Mouse (Mus musculus): Measurements from ENCODE around the gene Cacng5. TPM values are rescaled to one million over a fixed set of nuclear protein-coding genes. Genes with fewer than 3 reads are reported as not detected.

Cacng5 gene
- under 1 TPM in 1 of 2 experiments, not detected in 1; 0.08 TPM for total RNA-seq (2021)
- long read RNA-seq, experiment 1: 0 reads
- long read RNA-seq, experiment 2: 0 reads

DNA sequence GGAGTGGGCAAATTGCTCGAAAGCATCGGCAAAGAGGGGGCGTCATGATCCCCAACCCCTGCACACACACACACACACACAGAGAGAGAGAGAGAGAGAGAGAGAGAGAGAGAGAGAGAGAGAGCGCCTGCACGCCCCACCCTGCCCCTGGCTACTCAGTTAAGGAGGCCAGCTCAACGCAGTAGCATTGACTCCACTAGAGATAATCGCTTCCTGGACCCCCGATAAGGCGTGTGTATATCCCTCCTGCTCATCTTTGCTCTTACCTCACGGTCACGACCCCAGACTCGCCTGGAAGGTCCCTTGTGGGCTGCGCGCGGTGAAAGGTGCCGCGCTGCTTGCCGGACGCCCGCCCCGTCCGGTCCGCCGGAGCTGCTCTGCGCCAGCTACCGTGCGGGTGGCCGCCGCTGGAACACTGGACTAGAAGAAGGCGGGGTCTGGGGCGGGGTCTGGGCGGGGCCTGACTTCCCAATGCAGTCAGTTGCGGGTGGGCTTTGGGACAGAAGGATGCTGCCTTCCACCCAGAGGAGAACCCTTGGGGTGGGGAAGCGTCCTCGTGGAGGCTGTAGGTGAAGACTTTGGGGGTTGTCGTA, at the start of gene Cacng5:
Gene Cacng5, minus strand, starts transcription at position 422 of the 593 bp plus-strand sequence.
- Histone ChIP-seq H3K4me3 (peak within 1 kb of the TSS; percentile 52), H3K27ac (no peak within 1 kb of the TSS)
- no peak for TF ChIP-seq CTCF (IDR thresholded peaks at IDR 0.05)
- intact Hi-C loops (cut with DNase I): no loop called here
- peak; percentile 21 for DNase-seq

DNA sequence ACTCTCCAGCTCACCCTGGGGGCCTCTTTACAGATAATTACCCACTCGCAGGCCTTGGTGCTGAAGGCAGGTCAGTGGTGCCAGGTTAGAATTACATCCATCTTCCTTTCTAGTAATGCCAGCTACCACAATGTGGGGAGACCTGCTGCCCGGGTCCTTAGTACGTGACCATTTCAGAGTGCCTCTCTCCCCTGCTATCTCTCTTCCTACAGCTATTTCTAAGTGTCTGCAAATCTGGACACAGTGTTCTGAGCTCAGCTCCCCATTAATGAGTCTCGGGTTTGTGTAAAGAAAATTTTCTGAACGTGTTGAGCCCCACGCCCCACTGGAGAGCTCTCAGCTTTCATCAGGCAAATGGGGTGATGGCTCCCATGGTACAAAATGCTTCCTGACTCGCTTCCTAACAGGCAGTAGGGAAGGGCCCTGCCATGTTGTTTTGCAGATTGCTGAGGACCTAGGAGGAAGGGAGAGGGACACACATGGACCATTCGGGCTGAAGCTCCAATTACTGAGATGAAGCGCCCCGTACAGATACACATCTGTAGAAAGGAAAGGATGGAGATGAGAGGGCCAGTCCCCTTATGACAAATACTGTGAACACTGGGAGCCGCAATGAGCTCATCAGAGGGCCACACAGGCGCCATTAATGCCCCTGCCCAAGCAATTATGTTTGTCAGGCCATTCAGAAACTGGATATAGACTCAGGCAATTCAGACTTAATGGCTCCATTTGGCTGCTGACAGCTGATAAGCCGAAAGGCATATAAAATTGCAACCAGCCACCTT, 42.9 kb upstream of the Cacng5 start:
- no peak for TF ChIP-seq CTCF (IDR thresholded peaks at IDR 0.05)
- no peak overlapping the region for H3K4me3 ChIP-seq
- intact Hi-C loops (cut with DNase I): no loop called here

DNA sequence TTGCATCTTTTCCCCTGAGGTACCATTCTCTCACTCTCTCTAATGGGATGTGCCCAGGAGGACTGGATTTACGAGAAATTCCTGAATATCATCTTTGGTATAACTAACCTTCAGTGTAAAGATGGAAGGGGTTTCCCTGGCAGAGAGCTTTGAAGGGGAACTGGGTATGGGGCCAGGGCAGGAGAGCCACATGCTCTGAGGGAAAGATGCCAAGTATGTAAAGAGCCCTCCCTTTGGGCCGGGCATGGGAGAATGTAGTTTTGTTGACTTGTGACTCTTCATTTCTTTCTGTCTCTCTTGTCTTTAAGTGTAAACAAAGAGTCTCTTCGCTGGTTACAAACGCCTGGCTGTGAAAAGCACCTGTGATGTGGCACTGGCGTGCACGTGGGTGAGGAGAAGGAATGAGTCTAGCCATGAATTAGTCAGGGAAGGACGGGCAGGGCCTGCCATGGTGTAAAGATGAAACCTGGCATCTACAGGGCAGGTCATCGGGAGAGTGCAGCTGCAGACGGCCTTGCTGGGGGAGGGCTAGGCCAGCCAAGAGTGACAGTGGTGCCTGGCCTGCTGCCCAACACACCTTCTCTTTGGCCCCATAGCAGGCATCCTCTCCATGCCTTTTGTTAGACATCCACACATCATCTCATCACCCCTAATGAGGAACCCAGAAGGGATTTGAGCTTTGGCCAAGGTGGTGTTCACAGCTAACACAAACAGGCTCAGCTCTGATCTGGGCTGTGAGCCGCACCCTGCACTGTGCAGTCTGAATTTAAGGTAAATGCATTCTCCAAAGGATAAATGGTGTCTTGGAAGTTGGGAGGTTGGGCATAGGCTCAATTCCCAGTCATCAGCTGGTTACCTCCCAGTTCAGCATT, 40.6 kb upstream of the Cacng5 start:
- Histone ChIP-seq H3K27ac (no peak overlapping the region), H3K4me3 (no peak overlapping the region)
- TF ChIP-seq CTCF (IDR thresholded peaks at IDR 0.05): no peak
- no peak for DNase-seq
- intact Hi-C loops (cut with DNase I): no loop called here

More for the DNA sequence above, 42.9 kb upstream of the Cacng5 start:
- no peak for DNase-seq
- no peak overlapping the region for H3K27ac ChIP-seq

DNA sequence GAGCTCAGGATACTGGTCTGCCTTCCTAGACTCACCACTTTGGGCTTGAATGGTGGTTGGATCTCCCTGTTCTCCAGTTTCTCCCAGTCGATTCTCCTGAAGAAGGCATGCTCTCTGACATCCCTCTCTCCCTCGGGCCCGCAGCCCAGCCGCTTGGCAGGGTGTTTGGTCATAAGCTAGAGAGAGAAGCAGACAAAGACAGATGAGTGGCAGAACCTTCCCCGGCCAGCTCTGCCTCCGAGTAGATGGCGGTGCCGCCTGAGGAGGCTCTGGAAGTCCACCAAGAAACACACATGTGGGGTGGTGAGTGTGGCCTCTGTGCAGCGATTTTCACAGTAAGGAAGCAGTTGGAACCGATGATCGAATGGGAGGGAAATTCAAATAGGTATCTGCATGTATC, 36.6 kb upstream of the Cacng5 start:
- H3K4me3 ChIP-seq: no peak overlapping the region
- DNase-seq: no peak
- intact Hi-C loops (cut with DNase I): no loop called here
- H3K27ac ChIP-seq: no peak overlapping the region
- no peak for TF ChIP-seq CTCF (IDR thresholded peaks at IDR 0.05)

DNA sequence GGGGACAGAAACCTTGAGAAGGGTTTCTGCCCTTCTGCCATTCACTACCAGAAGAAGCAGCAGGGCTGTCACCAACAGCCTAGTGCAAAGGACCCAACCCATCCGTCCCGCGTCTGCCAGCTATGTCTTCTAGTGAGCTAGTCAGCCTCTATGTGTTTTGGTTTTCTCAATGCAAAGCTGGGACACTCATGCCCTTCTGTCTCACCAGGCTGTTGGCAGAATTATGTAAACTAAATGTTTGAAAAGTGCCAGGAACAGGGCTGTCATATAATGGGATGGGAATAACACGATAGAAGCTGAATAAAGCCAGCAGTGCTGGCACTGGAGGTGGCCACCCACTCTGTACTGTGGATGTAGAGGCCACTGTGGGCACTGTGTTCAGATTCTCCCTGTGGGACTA, 35.8 kb upstream of the Cacng5 start:
- TF ChIP-seq CTCF (IDR thresholded peaks at IDR 0.05): no peak
- DNase-seq: no peak
- Histone ChIP-seq H3K27ac (peak overlapping the region; percentile 12; the same call in 1 of the 2 replicates), H3K4me3 (no peak overlapping the region)
- intact Hi-C loops (cut with DNase I): no loop called here

DNA sequence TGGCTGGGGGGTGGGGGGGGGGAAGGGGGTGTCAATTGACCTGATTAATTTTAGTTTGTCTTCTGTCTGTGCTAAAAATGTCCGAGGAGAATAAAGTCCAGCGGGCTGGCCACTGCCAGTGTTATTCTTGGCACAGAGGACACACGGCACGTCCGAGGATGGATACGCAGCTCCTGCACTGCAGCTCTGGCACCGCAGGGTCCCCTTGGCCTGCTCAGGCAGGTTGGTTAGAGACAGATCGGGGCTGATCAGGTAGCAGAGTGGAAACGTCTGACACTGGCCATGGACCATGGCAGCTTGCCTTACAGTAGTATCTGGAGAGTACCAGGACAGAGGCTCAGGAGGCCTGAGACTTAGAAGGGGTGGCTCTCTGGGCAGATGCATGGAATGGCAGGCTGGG, 35.4 kb upstream of the Cacng5 start:
- peak overlapping the region; percentile 12; the same call in 1 of the 2 replicates for H3K27ac ChIP-seq

DNA sequence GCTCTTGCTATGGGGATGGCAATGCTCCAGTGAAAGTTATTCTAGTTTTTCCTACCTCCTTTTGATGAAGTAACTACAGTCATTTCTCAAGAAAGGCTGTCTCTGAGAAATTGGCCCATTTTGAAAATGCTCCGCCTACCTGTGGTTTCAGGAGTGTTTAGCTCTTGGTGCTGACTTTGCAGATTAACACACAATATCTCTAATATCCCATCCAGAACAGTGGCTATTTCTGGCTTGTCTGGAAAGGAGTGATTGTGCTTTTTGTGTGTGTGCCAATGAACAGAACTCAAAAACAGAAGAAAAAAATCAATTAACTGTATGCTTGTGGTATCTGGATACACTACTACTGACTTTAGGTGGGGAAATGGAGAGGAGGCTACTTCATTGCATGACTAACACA, 33.1 kb upstream of the Cacng5 start:
- H3K4me3 ChIP-seq: no peak overlapping the region
- intact Hi-C loops (cut with DNase I): no loop called here
- TF ChIP-seq CTCF (IDR thresholded peaks at IDR 0.05): no peak

More for the DNA sequence above, 35.4 kb upstream of the Cacng5 start:
- TF ChIP-seq CTCF (IDR thresholded peaks at IDR 0.05): no peak
- intact Hi-C loops (cut with DNase I): no loop called here
- peak; percentile 83 for DNase-seq
- H3K4me3 ChIP-seq: no peak overlapping the region

DNA sequence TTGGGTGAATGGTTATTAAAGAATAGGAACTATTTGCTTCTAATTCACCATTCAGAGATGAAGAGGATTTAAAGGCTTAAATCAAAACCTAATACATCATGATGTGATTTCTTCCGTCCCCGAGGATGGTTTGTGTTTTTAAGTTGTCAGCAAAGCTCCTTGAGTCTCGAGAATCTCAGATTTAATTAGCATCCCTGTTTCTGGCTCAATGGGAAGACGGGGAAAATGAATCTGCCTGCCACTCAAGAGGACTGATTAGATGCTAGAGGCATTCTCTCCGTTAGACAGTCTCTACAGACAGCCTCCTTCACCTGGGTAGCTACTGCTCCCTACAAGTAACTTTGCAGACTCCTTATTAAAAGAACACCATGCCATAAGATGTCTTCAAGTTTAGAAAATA, 32.0 kb upstream of the Cacng5 start:
- no peak for TF ChIP-seq CTCF (IDR thresholded peaks at IDR 0.05)
- Histone ChIP-seq H3K27ac (no peak overlapping the region), H3K4me3 (no peak overlapping the region)
- intact Hi-C loops (cut with DNase I): no loop called here
- no peak for DNase-seq

More for the DNA sequence above, 33.1 kb upstream of the Cacng5 start:
- no peak for DNase-seq
- H3K27ac ChIP-seq: no peak overlapping the region

DNA sequence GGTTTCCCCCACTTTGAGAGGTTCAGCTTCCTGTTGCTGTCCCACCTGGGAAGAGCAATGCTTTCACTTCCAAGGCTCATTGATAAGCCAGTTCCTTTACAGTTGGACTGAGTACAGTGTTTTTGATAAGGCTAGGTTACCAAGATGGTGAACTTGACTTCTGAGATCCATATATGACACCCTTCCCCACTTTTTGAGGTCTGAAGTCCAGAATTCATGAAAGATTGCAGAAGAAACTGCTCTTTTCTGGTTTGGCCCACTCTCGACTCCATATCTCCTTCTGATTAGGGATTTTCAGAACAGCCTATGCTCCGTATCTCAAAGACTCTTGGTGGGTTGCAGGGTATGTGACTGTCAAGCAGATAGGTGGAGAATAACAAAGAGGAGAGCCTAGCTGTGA, 22.1 kb upstream of the Cacng5 start:
- DNase-seq: no peak
- intact Hi-C loops (cut with DNase I): no loop called here
- no peak overlapping the region for H3K27ac ChIP-seq
- TF ChIP-seq CTCF (IDR thresholded peaks at IDR 0.05): no peak
- no peak overlapping the region for H3K4me3 ChIP-seq

DNA sequence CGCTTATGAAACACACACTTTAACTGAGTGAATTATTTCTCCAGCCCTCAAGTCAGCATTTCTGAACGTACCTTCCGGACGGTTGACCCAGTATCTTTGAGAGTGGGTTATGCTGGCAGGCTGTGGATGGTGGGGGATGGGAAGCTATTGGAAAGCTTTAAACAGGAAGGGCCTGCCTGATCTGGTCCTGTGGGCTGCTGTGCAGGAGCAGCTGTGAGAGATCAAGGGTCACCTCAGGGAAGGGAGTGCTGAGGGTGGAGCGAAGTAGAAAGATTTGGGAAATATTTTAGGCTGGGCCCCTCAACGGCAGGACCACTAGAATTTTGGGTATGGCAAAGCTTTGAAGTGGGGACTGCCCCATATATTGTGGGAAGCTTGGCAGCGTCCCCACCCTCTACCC, 16.9 kb upstream of the Cacng5 start:
- H3K27ac ChIP-seq: no peak overlapping the region
- TF ChIP-seq CTCF (IDR thresholded peaks at IDR 0.05): no peak
- intact Hi-C loops (cut with DNase I): no loop called here
- DNase-seq: no peak
- H3K4me3 ChIP-seq: no peak overlapping the region

DNA sequence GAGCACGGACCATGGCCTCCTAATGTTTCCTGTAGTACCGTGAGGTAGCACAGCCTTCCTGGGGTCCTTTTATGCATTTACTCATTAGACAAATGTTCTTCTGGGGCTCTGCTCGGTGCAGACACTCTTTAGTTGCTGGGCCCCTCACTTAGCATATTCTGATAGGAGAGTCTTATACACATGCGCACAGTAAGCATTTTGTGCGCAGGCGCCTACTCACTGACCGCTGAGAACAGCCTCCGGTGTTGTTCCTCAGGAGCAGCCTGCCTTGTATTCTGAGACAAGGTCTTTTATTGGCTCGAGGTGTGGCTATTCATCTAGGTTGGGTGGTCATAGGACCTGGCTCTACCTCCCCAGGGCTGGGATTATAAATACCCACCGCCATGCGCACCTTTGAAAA, 16.4 kb upstream of the Cacng5 start:
- DNase-seq: no peak
- no peak for TF ChIP-seq CTCF (IDR thresholded peaks at IDR 0.05)
- intact Hi-C loops (cut with DNase I): no loop called here
- Histone ChIP-seq H3K4me3 (no peak overlapping the region), H3K27ac (no peak overlapping the region)

DNA sequence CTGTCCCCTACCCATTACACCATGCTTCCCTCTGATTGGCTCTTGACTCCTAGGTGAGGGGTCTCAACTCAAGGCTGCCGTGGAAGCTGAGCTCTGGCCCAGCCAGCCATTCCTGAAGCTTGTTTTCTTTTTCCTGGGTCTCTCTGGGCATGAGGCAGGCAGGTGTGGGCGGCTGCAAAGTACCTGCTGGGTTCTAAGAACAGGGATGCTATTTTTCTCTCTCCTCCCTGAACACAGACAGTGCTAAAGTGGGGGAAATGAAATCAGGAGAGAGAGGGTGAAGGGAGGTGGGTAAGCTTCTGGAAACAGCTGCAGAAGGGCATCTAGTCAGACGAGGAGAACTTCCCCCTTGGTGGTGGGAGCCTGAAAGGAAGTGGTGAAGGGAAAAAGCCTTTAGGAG, 14.9 kb upstream of the Cacng5 start:
- intact Hi-C loops (cut with DNase I): no loop called here
- Histone ChIP-seq H3K27ac (no peak overlapping the region), H3K4me3 (no peak overlapping the region)
- TF ChIP-seq CTCF (IDR thresholded peaks at IDR 0.05): no peak
- no peak for DNase-seq

Measured in gastrocnemius, adult 2 months (tissue).